ENCODE assay signal across 8 mouse cellular contexts in the genomic region with DNA sequence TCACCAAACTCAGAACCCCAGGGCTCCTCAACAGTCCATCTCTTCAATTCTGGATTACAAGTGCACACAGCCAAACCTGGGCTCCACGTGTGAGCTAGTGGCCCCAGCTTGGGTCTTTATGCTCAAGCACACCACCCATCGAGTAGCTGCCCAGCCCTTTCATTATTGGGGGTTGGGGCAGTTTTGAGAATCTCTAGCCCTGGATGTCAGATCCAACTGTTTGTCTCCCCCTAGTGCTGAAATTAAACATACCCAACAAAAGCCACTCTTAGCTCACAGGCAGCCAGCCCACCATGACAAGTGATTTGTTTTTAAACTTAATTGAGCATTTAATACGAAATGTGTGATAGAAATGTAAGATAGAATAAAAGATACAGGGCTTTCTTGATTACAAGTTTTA. TPM values are rescaled to one million over a fixed set of nuclear protein-coding genes. Genes with fewer than 3 reads are reported as not detected.
DNase-seq lines count a peak whose midpoint lies in the region; ATAC-seq and TF ChIP-seq lines count a peak whose summit lies in the region.

No protein-coding gene starts in this region.

- no peak overlapping the region for H3K9ac ChIP-seq in hindbrain, embryonic 15.5 days
- no peak overlapping the region for H3K9ac ChIP-seq in hindbrain, embryonic 12.5 days
- no peak overlapping the region for H3K9ac ChIP-seq in liver, embryonic 14.5 days (replicated peaks)

- H3K4me3 ChIP-seq in hindbrain, embryonic 15.5 days, result no peak overlapping the region
- no peak overlapping the region for H3K4me3 ChIP-seq in hindbrain, embryonic 12.5 days
- no peak overlapping the region for H3K4me3 ChIP-seq in liver, embryonic 14.5 days (ENCODE audit: insufficient read depth in 1 of 2, low read depth in 2 of 2, low read length in 2 of 2)

- peak; percentile 57 for TF ChIP-seq CTCF in liver, embryonic 14.5 days (IDR thresholded peaks at IDR 0.05; ENCODE audit: low read depth)

- H3K27me3 ChIP-seq in hindbrain, embryonic 15.5 days, result no peaks in the 10 kb centered on the region
- H3K27me3 ChIP-seq in hindbrain, embryonic 12.5 days, result no peaks in the 10 kb centered on the region
- no peaks in the 10 kb centered on the region for H3K27me3 ChIP-seq in liver, embryonic 14.5 days (ENCODE audit: control insufficient read depth, insufficient read depth, low read length)

- ATAC-seq in hindbrain, embryonic 15.5 days (ENCODE audit: low FRiP score, low read depth), result no peak
- ATAC-seq in hindbrain, embryonic 12.5 days (ENCODE audit: low FRiP score), result no peak
- ATAC-seq in liver, embryonic 14.5 days (ENCODE audit: insufficient read depth), result no peak

- 48% methylated on average over 3 of the region's 3 CpGs for WGBS in hindbrain, embryonic 15.5 days
- WGBS in hindbrain, embryonic 12.5 days, result 55% methylated on average over 3 of the region's 3 CpGs
- 35% methylated on average over 3 of the region's 3 CpGs for WGBS in liver, embryonic 14.5 days (ENCODE audit: insufficient replicate concordance)

- no peak overlapping the region for H3K27ac ChIP-seq in hindbrain, embryonic 15.5 days (replicated peaks)
- H3K27ac ChIP-seq in hindbrain, embryonic 12.5 days, result no peak overlapping the region
- no peak overlapping the region for H3K27ac ChIP-seq in liver, embryonic 14.5 days

- no peak for TF ChIP-seq EP300 in liver, embryonic 14.5 days (IDR thresholded peaks at IDR 0.05; ENCODE audit: low read depth)

- H3K4me2 ChIP-seq in hindbrain, embryonic 15.5 days, result 0 out of 2 replicates have a peak overlapping the region, but pooled peaks have one; percentile 15
- H3K4me2 ChIP-seq in hindbrain, embryonic 12.5 days (replicated peaks), result no peak overlapping the region
- no peak overlapping the region for H3K4me2 ChIP-seq in liver, embryonic 14.5 days (ENCODE audit: low read depth)

- H3K9me3 ChIP-seq in hindbrain, embryonic 15.5 days, result no peaks in the 10 kb centered on the region
- no peaks in the 10 kb centered on the region for H3K9me3 ChIP-seq in hindbrain, embryonic 12.5 days (replicated peaks)
- H3K9me3 ChIP-seq in liver, embryonic 14.5 days (ENCODE audit: control insufficient read depth, low read length), result no peaks in the 10 kb centered on the region

- peak; percentile 47 for DNase-seq in CD4-positive helper T cell, adult 2 months (ENCODE audit: low read depth, low spot score)
- peak; percentile 80 for DNase-seq in NIH3T3 (ENCODE audit: low read depth)
- no peak for DNase-seq in liver, embryonic 14.5 days (ENCODE audit: low read depth in 3 of 3, low spot score in 3 of 3)
- no peak for DNase-seq in frontal cortex, postnatal 14 days (ENCODE audit: low spot score in 2 of 2)
- DNase-seq in ovary, adult 18-20 months (ENCODE audit: low spot score), result no peak
- DNase-seq in yolk sac, embryonic 10.5 days (ENCODE audit: low spot score), result no peak

- peaks cover 30% of the 10 kb centered on the region for H3K4me1 ChIP-seq in hindbrain, embryonic 15.5 days (replicated peaks)
- H3K4me1 ChIP-seq in hindbrain, embryonic 12.5 days, result peaks cover 20% of the 10 kb centered on the region
- H3K4me1 ChIP-seq in liver, embryonic 14.5 days (replicated peaks; ENCODE audit: control insufficient read depth in 2 of 2, insufficient read depth in 2 of 2, low read length in 1 of 2), result peaks cover 7 to 21% of the 10 kb centered on the region in 2 experiments; a peak in 3 of 4 replicates

- H3K36me3 ChIP-seq in hindbrain, embryonic 15.5 days, result peaks cover 34% of the 10 kb centered on the region
- H3K36me3 ChIP-seq in hindbrain, embryonic 12.5 days, result peaks cover 56% of the 10 kb centered on the region
- H3K36me3 ChIP-seq in liver, embryonic 14.5 days (replicated peaks; ENCODE audit: control insufficient read depth, insufficient read depth, low read depth), result peaks cover 36% of the 10 kb centered on the region

RNA-seq across cellular contexts. Expression of a gene that starts 3.5 kb away (rescaled TPM):
- 710 and 778 TPM in 2 replicates for polyA plus RNA-seq in hindbrain, embryonic 15.5 days (2015; fragmentation: Nextera tagmentation; extraction: Ambion mirVana)
- 779 and 914 TPM in 2 replicates for polyA plus RNA-seq in hindbrain, embryonic 12.5 days (2016; fragmentation: Nextera tagmentation; extraction: Ambion mirVana)
- polyA plus RNA-seq in liver, embryonic 14.5 days (2012; rRNA removed), result 1,003 and 1,514 TPM in 2 replicates
- 828 and 838 TPM in 2 replicates for polyA plus RNA-seq in liver, embryonic 14.5 days (2014; fragmentation: Nextera tagmentation; extraction: Ambion mirVana)

Comparison
In these comparisons a context has a peak if more than half of its experiments do, and no peak if none do; other contexts are left out.
1. DNase-seq: peak in CD4-positive helper T cell, adult 2 months (single experiment) and NIH3T3 (single experiment); none in liver, embryonic 14.5 days (0 of 3), frontal cortex, postnatal 14 days (0 of 2), ovary, adult 18-20 months (single experiment) and yolk sac, embryonic 10.5 days (single experiment).